Mouse (Mus musculus): ENCODE data around the gene Kcnj12. TPM values are rescaled to one million over a fixed set of nuclear protein-coding genes. Genes with fewer than 3 reads are reported as not detected.
A peak's percentile ranks its signal among the peaks of the same experiment; 100 is the strongest.

Kcnj12 gene
- polyA plus RNA-seq, 1 experiment, result 5.7 TPM

DNA sequence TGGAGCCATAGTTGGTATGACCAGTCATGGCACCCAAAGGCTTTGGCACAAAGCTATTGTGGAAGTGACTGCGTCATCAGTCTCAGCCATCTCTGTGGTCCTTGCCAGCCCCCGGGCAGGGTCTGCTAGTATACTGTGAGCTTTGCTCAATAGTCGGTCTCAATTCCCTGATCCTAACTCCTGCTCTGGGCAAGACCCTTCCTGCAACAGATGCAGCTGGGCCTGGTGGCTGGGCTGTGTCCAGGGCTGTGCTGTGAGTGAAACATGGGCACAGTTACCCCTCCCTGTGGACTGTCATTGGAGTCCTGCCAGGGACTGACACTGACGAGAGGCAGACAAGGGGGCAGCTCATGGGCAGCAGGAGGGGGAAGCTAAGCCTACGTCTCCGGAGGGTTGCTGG lies 2.6 kb downstream of the Kcnj12 start:
- Histone ChIP-seq H3K27me3 (replicated peaks; ENCODE audit: control insufficient read depth, insufficient read depth, low read length) (no peaks in the 10 kb centered on the region), H3K4me3 (ENCODE audit: insufficient read depth, low read depth, low read length) (no peak overlapping the region), H3K27ac (ENCODE audit: insufficient read depth, low read depth, low read length) (no peak overlapping the region), H3K36me3 (ENCODE audit: control insufficient read depth, insufficient read depth, low read length) (no peaks in the 10 kb centered on the region), H3K4me1 (ENCODE audit: control insufficient read depth, insufficient read depth, low read length) (peaks cover 13% of the 10 kb centered on the region; the same call in 1 of the 2 replicates)
- TF ChIP-seq CTCF (conservative IDR thresholded peaks at IDR 0.05; ENCODE audit: insufficient read depth, insufficient read length, low read depth, low read length) (no peak), POLR2A (IDR thresholded peaks at IDR 0.05; ENCODE audit: low read depth, low read length) (no peak)
- DNase-seq, result no peak
- WGBS, result 71% methylated on average over 6 of the region's 6 CpGs

DNA sequence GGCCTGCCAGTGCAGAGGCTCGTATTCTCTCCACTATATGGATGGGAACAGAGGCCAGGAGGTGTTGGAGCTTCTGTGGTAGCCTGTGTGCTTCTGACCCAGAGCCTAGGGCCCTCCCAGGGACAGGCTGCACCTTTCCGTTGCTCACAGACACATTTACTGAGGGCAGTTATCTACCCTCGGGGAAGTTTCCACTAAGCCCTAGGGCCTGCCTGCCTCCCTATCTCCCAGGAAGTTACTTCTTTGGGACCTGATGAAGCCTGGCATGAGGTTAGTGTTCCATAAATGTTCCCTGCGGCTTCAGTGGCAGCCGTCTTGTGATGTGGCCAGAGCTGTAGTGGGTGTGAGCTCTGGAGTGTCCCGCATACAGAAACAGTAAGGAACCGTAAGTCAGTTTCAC lies 3.2 kb downstream of the Kcnj12 start:
- WGBS, result 82% methylated on average over 7 of the region's 7 CpGs
- H3K27me3 ChIP-seq (replicated peaks; ENCODE audit: control insufficient read depth, insufficient read depth, low read length), result no peaks in the 10 kb centered on the region
- no peak overlapping the region for H3K4me3 ChIP-seq (ENCODE audit: insufficient read depth, low read depth, low read length)
- DNase-seq, result no peak
- H3K27ac ChIP-seq (ENCODE audit: insufficient read depth, low read depth, low read length), result no peak overlapping the region
- H3K4me1 ChIP-seq (ENCODE audit: control insufficient read depth, insufficient read depth, low read length), result peaks cover 13% of the 10 kb centered on the region; the same call in 1 of the 2 replicates
- H3K36me3 ChIP-seq (ENCODE audit: control insufficient read depth, insufficient read depth, low read length), result no peaks in the 10 kb centered on the region
- TF ChIP-seq POLR2A (IDR thresholded peaks at IDR 0.05; ENCODE audit: low read depth, low read length) (no peak), CTCF (conservative IDR thresholded peaks at IDR 0.05; ENCODE audit: insufficient read depth, insufficient read length, low read depth, low read length) (no peak)

DNA sequence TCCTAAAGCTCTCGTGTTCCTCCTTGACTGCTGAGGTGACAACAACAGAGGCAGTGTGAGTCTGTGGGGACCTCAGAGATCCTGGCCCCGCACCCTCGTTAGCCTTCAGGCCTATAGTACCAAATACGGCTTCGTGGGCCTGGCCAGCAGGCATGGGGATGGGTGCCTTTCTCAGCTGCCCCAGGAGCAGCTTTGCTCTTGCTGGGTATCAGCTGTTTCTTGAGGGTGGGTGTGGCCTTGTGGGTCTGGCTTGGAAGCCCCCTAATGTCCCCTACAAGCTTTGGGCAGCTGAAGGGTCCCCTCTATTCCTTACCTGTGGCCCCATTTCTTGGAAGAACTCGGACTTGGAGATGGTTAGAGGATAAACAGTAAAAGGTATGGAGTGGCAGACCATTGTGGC lies 4.0 kb downstream of the Kcnj12 start:
- Histone ChIP-seq H3K27me3 (replicated peaks; ENCODE audit: control insufficient read depth, insufficient read depth, low read length) (no peaks in the 10 kb centered on the region), H3K36me3 (ENCODE audit: control insufficient read depth, insufficient read depth, low read length) (no peaks in the 10 kb centered on the region), H3K4me3 (ENCODE audit: insufficient read depth, low read depth, low read length) (no peak overlapping the region), H3K4me1 (ENCODE audit: control insufficient read depth, insufficient read depth, low read length) (peaks cover 13% of the 10 kb centered on the region; the same call in 1 of the 2 replicates), H3K27ac (ENCODE audit: insufficient read depth, low read depth, low read length) (no peak overlapping the region)
- 91% methylated on average over 6 of the region's 6 CpGs for WGBS
- DNase-seq, result no peak
- TF ChIP-seq CTCF (conservative IDR thresholded peaks at IDR 0.05; ENCODE audit: insufficient read depth, insufficient read length, low read depth, low read length), result no peak
- TF ChIP-seq POLR2A (IDR thresholded peaks at IDR 0.05; ENCODE audit: low read depth, low read length), result no peak

DNA sequence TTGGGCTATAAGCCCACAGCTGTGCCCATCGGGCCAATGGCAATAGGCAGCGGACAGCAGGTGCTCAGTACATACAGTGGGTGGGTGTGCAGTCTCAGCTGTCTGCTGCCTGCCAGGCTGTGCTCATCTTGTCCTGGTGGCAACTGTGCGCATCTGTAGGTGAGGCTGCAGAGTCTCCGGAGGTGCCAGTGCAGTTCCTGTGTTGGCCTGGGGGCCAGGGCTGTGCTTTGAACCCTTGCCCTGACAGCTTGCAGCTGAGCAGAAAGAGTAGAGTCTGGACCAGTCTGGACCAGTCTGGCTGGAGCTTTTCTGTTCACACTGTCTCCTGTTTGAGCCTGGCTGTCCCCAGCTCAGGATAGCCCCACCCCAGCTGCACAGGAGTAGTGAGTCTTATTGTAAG lies 4.8 kb downstream of the Kcnj12 start:
- peaks cover 13% of the 10 kb centered on the region; the same call in 1 of the 2 replicates for H3K4me1 ChIP-seq (ENCODE audit: control insufficient read depth, insufficient read depth, low read length)
- 86% methylated on average over 4 of the region's 4 CpGs for WGBS
- no peak for DNase-seq
- H3K27me3 ChIP-seq (replicated peaks; ENCODE audit: control insufficient read depth, insufficient read depth, low read length), result no peaks in the 10 kb centered on the region
- no peaks in the 10 kb centered on the region for H3K36me3 ChIP-seq (ENCODE audit: control insufficient read depth, insufficient read depth, low read length)
- no peak overlapping the region for H3K27ac ChIP-seq (ENCODE audit: insufficient read depth, low read depth, low read length)
- H3K4me3 ChIP-seq (ENCODE audit: insufficient read depth, low read depth, low read length), result no peak overlapping the region
- TF ChIP-seq CTCF (conservative IDR thresholded peaks at IDR 0.05; ENCODE audit: insufficient read depth, insufficient read length, low read depth, low read length), result no peak
- TF ChIP-seq POLR2A (IDR thresholded peaks at IDR 0.05; ENCODE audit: low read depth, low read length), result no peak

DNA sequence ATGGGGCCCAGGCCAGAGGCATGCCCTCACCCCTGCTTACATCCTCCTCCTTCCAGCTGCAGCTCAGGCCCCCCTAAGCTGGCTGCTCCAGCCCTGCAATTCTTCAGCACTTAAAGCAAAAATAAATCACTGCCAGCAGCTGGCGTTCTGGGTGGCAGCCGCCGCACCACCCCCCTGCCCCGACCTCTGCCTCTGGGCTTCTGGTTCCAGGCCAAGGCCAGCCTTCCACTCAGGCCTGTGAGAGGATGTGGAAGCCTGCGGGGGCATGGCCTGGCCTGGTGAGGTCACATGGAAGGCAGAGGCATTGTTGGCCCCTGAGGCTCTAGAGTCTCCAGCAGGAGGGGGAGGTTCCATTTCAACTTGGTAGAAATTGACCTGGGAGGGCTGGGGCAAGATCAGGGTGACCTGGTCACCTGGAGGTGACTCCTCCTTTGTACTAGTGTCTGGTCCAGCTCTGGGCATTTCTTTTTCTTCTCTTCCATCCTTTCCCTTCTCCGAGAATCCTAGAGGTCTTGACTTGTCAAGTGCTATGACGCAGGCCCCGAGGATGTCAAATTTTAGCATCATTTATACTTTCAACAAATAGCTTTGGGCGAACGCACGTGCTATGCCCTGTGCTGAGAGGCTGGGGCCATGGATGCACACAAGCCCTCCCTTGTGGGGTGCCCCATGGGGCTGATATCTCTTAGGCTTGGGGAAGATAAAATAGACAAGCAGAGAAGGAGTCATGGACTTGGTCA lies 6.0 kb downstream of the Kcnj12 start:
- H3K27me3 ChIP-seq (replicated peaks; ENCODE audit: control insufficient read depth, insufficient read depth, low read length), result no peaks in the 10 kb centered on the region
- H3K4me1 ChIP-seq (ENCODE audit: control insufficient read depth, insufficient read depth, low read length), result peaks cover 13% of the 10 kb centered on the region; the same call in 1 of the 2 replicates
- H3K4me3 ChIP-seq (ENCODE audit: insufficient read depth, low read depth, low read length), result no peak overlapping the region
- no peaks in the 10 kb centered on the region for H3K36me3 ChIP-seq (ENCODE audit: control insufficient read depth, insufficient read depth, low read length)
- 47% methylated on average over 11 of the region's 11 CpGs for WGBS
- DNase-seq, result peak; percentile 70
- TF ChIP-seq POLR2A (IDR thresholded peaks at IDR 0.05; ENCODE audit: low read depth, low read length) (no peak), CTCF (conservative IDR thresholded peaks at IDR 0.05; ENCODE audit: insufficient read depth, insufficient read length, low read depth, low read length) (no peak)
- no peak overlapping the region for H3K27ac ChIP-seq (ENCODE audit: insufficient read depth, low read depth, low read length)

DNA sequence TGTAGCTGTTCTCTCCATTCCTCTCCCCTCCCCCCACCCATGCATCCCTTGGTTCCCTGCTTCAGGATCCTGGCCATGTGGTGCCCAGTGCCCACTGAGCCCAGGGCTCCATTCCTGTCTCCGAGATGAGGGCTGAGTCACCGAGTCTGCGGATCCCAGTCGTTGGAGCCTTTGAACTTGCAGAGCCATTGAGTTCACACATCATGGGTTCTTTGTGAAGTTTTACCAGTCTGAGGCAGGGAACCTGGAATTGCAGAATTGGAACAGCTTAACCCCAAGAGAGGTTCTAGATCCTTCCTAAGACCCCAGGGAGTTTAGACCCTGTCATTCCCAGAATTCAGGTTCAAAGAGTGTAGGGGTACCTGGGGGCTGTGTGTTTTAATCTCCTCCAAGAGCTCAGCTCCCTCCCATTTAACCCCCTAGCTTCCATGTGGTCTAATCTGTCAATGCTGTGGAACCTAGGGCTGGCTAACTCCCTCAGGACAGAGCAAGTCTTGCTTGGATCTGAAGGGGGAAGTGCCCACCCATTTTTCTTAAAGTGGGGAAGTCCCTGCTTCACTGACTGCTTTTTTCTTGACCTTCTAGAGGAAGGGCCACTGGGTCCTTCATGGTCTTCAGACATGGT lies 6.9 kb downstream of the Kcnj12 start:
- Histone ChIP-seq H3K4me3 (ENCODE audit: insufficient read depth, low read depth, low read length) (no peak overlapping the region), H3K36me3 (ENCODE audit: control insufficient read depth, insufficient read depth, low read length) (no peaks in the 10 kb centered on the region), H3K27ac (ENCODE audit: insufficient read depth, low read depth, low read length) (no peak overlapping the region), H3K27me3 (replicated peaks; ENCODE audit: control insufficient read depth, insufficient read depth, low read length) (no peaks in the 10 kb centered on the region), H3K4me1 (ENCODE audit: control insufficient read depth, insufficient read depth, low read length) (peaks cover 13% of the 10 kb centered on the region; the same call in 1 of the 2 replicates)
- DNase-seq, result no peak
- WGBS, result 38% methylated on average over 4 of the region's 4 CpGs
- no peak for TF ChIP-seq POLR2A (IDR thresholded peaks at IDR 0.05; ENCODE audit: low read depth, low read length)
- TF ChIP-seq CTCF (conservative IDR thresholded peaks at IDR 0.05; ENCODE audit: insufficient read depth, insufficient read length, low read depth, low read length), result no peak

DNA sequence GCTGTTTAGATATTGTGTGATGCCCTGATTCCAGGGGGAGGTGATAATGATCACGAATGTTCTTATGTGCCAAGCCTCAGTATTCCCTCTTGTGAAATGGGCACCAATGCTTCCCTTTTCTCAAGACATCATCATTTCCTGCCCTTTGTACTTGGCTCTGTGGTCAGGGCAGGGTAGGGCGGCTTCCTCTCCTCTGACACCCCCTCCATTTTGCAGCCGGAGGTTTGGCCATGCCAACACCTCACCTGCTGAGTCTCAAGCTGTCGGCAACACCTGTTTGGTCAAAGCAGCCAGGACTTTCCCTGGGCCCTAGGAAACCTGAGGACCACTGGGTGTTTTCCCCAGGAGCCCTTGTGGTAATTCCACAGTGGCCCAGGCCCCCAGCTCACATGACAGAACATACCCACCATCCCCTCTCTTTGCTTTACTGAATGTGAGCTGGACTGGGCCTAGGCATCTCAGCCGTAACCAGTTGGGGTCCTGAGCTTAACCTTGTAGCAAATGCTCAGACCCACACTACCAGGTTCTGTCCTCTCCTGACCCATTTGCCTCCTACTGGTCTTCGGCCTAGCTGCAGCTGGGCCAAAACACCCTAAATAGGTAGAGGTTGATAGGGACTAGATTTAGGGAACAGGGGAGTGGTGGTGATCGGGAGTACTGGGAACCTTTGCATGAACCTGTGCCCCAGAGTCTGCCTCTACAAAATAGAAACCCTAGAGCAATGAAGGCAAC lies 7.7 kb downstream of the Kcnj12 start:
- Histone ChIP-seq H3K27me3 (replicated peaks; ENCODE audit: control insufficient read depth, insufficient read depth, low read length) (no peaks in the 10 kb centered on the region), H3K27ac (ENCODE audit: insufficient read depth, low read depth, low read length) (no peak overlapping the region), H3K36me3 (ENCODE audit: control insufficient read depth, insufficient read depth, low read length) (no peaks in the 10 kb centered on the region), H3K4me3 (ENCODE audit: insufficient read depth, low read depth, low read length) (no peak overlapping the region), H3K4me1 (ENCODE audit: control insufficient read depth, insufficient read depth, low read length) (peaks cover 13% of the 10 kb centered on the region; the same call in 1 of the 2 replicates)
- DNase-seq, result no peak
- WGBS, result 91% methylated on average over 7 of the region's 7 CpGs
- no peak for TF ChIP-seq POLR2A (IDR thresholded peaks at IDR 0.05; ENCODE audit: low read depth, low read length)
- TF ChIP-seq CTCF (conservative IDR thresholded peaks at IDR 0.05; ENCODE audit: insufficient read depth, insufficient read length, low read depth, low read length), result no peak
